Mouse (Mus musculus) CD4-positive, CD25-positive, alpha-beta regulatory T cell (primary cell): Measurements from ENCODE around the gene Olfr1056. TPM values are rescaled to one million over a fixed set of nuclear protein-coding genes. Genes with fewer than 3 reads are reported as not detected.

Experiments used
- polyA plus RNA-seq: library from polyadenylated mRNA; unstranded; fragments of 100-300 nt; shearing (Covaris generic); gene quantifications from one replicate; pipeline ENCODE4 v1.2.1, GENCODE M21; 2017

Olfr1056 gene
- polyA plus RNA-seq: not detected

GRCm38 (mm10) chr2:86362369-86362768 is at the start of gene Olfr1056:
Gene Olfr1056, minus strand, starts transcription at chr2:86362469.

GRCm38 (mm10) chr2:86388461-86388860 is 26.2 kb upstream of the Olfr1056 start, which contains the start of gene Olfr1058:
Gene Olfr1058, minus strand, starts transcription at chr2:86388561.

DNA sequence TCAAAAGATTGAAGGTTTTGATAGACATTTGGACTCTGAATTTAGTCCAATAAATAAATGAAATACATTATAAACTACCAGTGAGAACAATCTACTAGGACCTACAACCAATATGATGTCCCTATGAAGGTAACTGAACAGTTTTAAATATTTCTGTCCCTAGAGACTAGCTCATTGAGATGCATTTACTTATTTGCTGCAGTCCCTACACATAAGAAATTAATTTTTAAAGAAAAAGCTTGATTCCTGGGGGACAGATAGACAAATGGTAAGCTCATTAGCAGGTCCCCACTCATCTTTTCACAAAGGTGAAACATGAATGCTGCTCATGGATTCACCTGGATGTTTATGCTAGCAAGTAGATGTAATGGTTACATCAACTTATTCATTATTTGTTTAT is 16.0 kb upstream of the Olfr1056 start, which contains the start of gene Olfr1057:
Gene Olfr1057, minus strand, starts transcription at position 101 of the 400 bp plus-strand sequence.

DNA sequence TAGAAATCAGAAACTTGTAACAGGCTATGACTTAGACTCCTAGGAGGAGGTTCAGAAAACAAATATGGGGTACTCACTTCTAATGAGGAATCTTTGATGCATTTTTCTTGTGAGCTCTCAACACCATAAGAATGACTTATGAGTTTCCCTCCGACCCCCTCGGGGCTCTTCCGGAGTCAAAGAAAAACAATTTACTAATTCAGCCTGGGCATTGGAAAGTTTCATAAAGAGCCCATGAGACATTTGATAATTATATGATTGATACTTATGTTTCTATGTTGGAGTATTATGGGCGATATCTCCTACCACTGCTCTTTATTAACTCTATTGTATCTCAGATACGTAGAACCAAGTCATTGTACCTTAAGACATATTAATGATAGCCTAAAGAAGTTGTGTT is 12.1 kb downstream of the Olfr1056 start, which contains the start of gene Olfr1055:
Gene Olfr1055, minus strand, starts transcription at position 101 of the 400 bp plus-strand sequence.

DNA sequence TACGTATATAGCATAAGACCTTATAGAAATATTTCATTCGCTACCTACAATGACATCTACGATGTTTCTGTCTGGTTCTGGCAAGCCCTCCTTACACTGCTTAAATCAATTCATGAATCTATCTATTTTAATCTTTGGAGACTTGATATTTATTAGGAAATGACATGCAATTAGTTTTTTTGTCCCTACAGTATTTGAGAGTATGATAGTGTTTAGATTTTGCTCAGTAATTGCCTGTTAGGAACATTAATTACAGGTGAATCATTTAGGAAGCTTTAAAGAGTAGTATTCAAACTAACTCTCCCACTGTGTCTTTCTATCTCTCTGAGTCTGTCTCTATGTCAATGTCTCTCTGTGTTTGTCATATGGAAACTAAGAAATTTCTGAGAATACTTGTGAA is 26.9 kb downstream of the Olfr1056 start, which contains the start of gene Olfr1054:
Gene Olfr1054, minus strand, starts transcription at position 101 of the 400 bp plus-strand sequence.

GRCm38 (mm10) chr2:86315184-86315583 is 47.1 kb downstream of the Olfr1056 start, which contains the start of gene Olfr1053:
Gene Olfr1053, minus strand, starts transcription at chr2:86315284.

Other genes with a start within 250 kb of the Olfr1056 start
- gene Olfr1039, start 226.5 kb downstream of the Olfr1056 start, polyA plus RNA-seq: not detected
- not detected for gene Olfr1040, start 215.7 kb downstream of the Olfr1056 start, polyA plus RNA-seq
- gene Olfr1042, start 200.6 kb downstream of the Olfr1056 start, polyA plus RNA-seq: 0.05 TPM
- gene Olfr1043, start 194.9 kb downstream of the Olfr1056 start, polyA plus RNA-seq: 0.11 TPM
- gene Olfr1044, start 184.6 kb downstream of the Olfr1056 start, polyA plus RNA-seq: not detected
- gene Olfr52, start 176.8 kb downstream of the Olfr1056 start, polyA plus RNA-seq: not detected
- not detected for gene Olfr1045, start 159.5 kb downstream of the Olfr1056 start, polyA plus RNA-seq
- gene Olfr1046, start 143.2 kb downstream of the Olfr1056 start, polyA plus RNA-seq: 0.06 TPM
- gene Olfr1047, start 131.1 kb downstream of the Olfr1056 start, polyA plus RNA-seq: not detected
- gene Olfr1048, start 122.2 kb downstream of the Olfr1056 start, polyA plus RNA-seq: not detected
- gene Olfr1049, start 104.1 kb downstream of the Olfr1056 start, polyA plus RNA-seq: 0.12 TPM
- not detected for gene Olfr1051, start 83.4 kb downstream of the Olfr1056 start, polyA plus RNA-seq
- not detected for gene Olfr1052, start 70.0 kb downstream of the Olfr1056 start, polyA plus RNA-seq
- not detected for gene Olfr1053, start 47.2 kb downstream of the Olfr1056 start, polyA plus RNA-seq
- gene Olfr1054, start 27.0 kb downstream of the Olfr1056 start, polyA plus RNA-seq: not detected
- not detected for gene Olfr1055, start 12.2 kb downstream of the Olfr1056 start, polyA plus RNA-seq
- gene Olfr1057, start 15.9 kb upstream of the Olfr1056 start, polyA plus RNA-seq: not detected
- gene Olfr1058, start 26.1 kb upstream of the Olfr1056 start, polyA plus RNA-seq: not detected
- not detected for gene Olfr1061, start 51.6 kb upstream of the Olfr1056 start, polyA plus RNA-seq
- not detected for gene Olfr1062, start 64.3 kb upstream of the Olfr1056 start, polyA plus RNA-seq
- gene Olfr1065, start 88.1 kb upstream of the Olfr1056 start, polyA plus RNA-seq: not detected
- not detected for gene Olfr1066, start 93.8 kb upstream of the Olfr1056 start, polyA plus RNA-seq
- 0.10 TPM for gene Olfr228, start 124.9 kb upstream of the Olfr1056 start, polyA plus RNA-seq
- gene Olfr1076, start 146.0 kb upstream of the Olfr1056 start, polyA plus RNA-seq: not detected
- not detected for gene Olfr1079, start 180.0 kb upstream of the Olfr1056 start, polyA plus RNA-seq
- not detected for gene Olfr1080, start 195.8 kb upstream of the Olfr1056 start, polyA plus RNA-seq
- gene Olfr1082, start 236.5 kb upstream of the Olfr1056 start, polyA plus RNA-seq: not detected